Mouse (Mus musculus) spleen, adult 2 months (tissue): Measurements from ENCODE around the gene Lonrf2.

Source experiments
- CTCF ChIP-seq: fragments of 200-500 bp; IDR thresholded peaks from 2 replicates; pipeline ENCODE4 v1.5.1; 2011; ENCODE audit warnings: mild to moderate bottlenecking, inconsistent platforms; ENCODE audit not compliant: insufficient read depth, insufficient read length, insufficient replicate concordance; ENCODE audit errors: extremely low read depth
- POLR2A ChIP-seq: fragments of 200-500 bp; IDR thresholded peaks from 2 replicates; pipeline ENCODE4 v1.6.1; 2011; ENCODE audit warnings: low read depth, low read length, inconsistent platforms

DNA sequence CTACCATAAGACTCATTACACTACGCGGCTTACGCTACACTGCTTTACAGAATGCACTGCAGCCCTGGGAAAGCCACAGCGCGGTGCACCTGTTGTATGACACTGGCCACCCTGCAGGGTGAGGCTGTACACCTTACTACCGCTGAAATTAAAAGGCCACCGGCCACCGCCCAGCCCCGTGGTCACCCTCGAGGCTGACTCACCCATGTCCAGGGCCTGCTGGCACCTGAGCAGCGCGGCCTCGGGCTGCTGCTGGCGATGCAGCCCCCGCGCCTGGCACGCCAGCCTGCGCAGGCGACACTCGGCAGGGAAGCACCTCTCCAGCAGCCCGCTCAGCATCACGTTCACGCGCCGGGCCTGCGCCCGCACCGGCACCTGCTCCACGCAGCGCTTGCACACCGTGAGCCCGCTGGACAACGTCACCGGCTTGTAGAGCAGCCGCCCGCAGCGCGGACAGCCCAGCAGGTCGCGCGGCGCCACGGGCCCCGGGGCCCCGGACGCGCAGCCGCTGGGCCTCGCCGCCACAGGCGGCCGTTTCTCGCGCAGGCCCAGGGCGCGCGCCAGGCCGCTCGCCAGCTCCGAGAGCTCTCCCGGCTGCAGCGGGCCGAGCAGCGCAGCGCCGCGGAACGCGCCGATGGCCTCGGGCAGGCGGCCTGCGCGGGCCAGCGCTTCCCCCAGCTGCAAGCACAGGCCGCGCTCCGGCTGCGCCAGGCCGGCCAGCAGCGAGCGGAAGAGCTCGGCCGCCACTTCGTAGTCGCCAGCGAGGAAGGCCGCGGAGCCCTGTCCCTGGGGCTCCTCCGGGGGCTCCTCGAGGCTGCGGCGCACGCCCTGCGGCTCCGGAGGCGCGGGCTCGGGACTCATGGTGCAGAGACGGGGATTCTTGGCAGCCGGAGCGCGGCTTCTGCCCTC, 689 bp downstream of the Lonrf2 start:
- TF ChIP-seq POLR2A: no peak
- no peak for TF ChIP-seq CTCF
